Mouse (Mus musculus) stomach, embryonic 15.5 days (tissue): ENCODE measurements at regions not wholly inside any gene's neighbourhood (a gene's known extent, or its start where the extent isn't known, plus 50 kb on each side); places are given as distances from the start of the nearest gene placed in this dataset.

Experiments used
- ATAC-seq: fragments of 200-750 bp; cut with Nextera tagmentation; 2 replicates; pipeline ENCODE4 v1.8.0; 2017; ENCODE audit warnings: low read depth, moderate number of reproducible peaks, moderate TSS enrichment; ENCODE audit not compliant: insufficient read depth, low FRiP score
- H3K27ac ChIP-seq: fragments of 300-500 bp; sonication (generic); 2 replicates; pipeline ENCODE4 v1.5.1; 2015; ENCODE audit warnings: mild to moderate bottlenecking, inconsistent platforms
- H3K27me3 ChIP-seq: fragments of 300-500 bp; sonication (generic); replicated peaks from 2 replicates; pipeline ENCODE4 v1.6.1; 2015; ENCODE audit warnings: inconsistent platforms
- H3K36me3 ChIP-seq: fragments of 300-500 bp; sonication (generic); 2 replicates; pipeline ENCODE4 v1.6.1; 2015; ENCODE audit warnings: inconsistent platforms
- H3K4me1 ChIP-seq: fragments of 300-500 bp; sonication (generic); 2 replicates; pipeline ENCODE4 v1.6.1; 2015; ENCODE audit warnings: inconsistent platforms
- H3K4me2 ChIP-seq: fragments of 300-500 bp; sonication (generic); 2 replicates; pipeline ENCODE4 v1.6.1; 2015; ENCODE audit warnings: mild to moderate bottlenecking, inconsistent platforms
- H3K4me3 ChIP-seq: fragments of 300-500 bp; sonication (generic); replicated peaks from 2 replicates; pipeline ENCODE4 v1.5.1; 2015; ENCODE audit warnings: inconsistent platforms
- H3K9ac ChIP-seq: fragments of 300-500 bp; sonication (generic); 2 replicates; pipeline ENCODE4 v1.6.1; 2015; ENCODE audit warnings: inconsistent platforms
- H3K9me3 ChIP-seq: fragments of 300-500 bp; sonication (generic); 2 replicates; pipeline ENCODE4 v1.6.1; 2016; ENCODE audit warnings: inconsistent platforms
- WGBS: fragments of 180-500 bp; shearing (Covaris S2); methylation state at CpG from one replicate; pipeline ENCODE4 v1.1.7; 2015; 5-methylcytosine and 5-hydroxymethylcytosine counted together

GRCm38 (mm10) chr3:148202148-148202547 lies 788.2 kb downstream of the Adgrl2 start:
- no peak overlapping the region for H3K27ac ChIP-seq
- no peak overlapping the region for H3K9ac ChIP-seq
- no peaks in the 10 kb centered on the region for H3K27me3 ChIP-seq
- no peaks in the 10 kb centered on the region for H3K36me3 ChIP-seq
- no peak overlapping the region for H3K4me3 ChIP-seq
- WGBS: 78% methylated on average over 3 of the region's 3 CpGs
- ATAC-seq: no peak
- H3K4me2 ChIP-seq: no peak overlapping the region
- H3K9me3 ChIP-seq: no peaks in the 10 kb centered on the region
- H3K4me1 ChIP-seq: no peaks in the 10 kb centered on the region

- Histone ChIP-seq H3K9me3 (no peaks in the 10 kb centered on the region), H3K4me2 (no peak overlapping the region), H3K36me3 (no peaks in the 10 kb centered on the region), H3K4me3 (no peak overlapping the region), H3K27me3 (no peaks in the 10 kb centered on the region), H3K4me1 (no peaks in the 10 kb centered on the region), H3K27ac (no peak overlapping the region), H3K9ac (no peak overlapping the region)
- WGBS: 64% methylated on average over 2 of the region's 2 CpGs
- no peak for ATAC-seq
These were observed 803.7 kb downstream of the Adgrl2 start for GRCm38 (mm10) chr3:148186704-148187103.

- no peak overlapping the region for H3K4me3 ChIP-seq
- no peak overlapping the region for H3K9ac ChIP-seq
- no peaks in the 10 kb centered on the region for H3K27me3 ChIP-seq
- no peaks in the 10 kb centered on the region for H3K4me1 ChIP-seq
- no peak overlapping the region for H3K27ac ChIP-seq
- no peaks in the 10 kb centered on the region for H3K9me3 ChIP-seq
- H3K4me2 ChIP-seq: no peak overlapping the region
- ATAC-seq: no peak
- H3K36me3 ChIP-seq: no peaks in the 10 kb centered on the region
- WGBS: 78% methylated on average over 1 of the region's 1 CpGs
These were observed 822.8 kb downstream of the Adgrl2 start for GRCm38 (mm10) chr3:148167556-148167955.

DNA sequence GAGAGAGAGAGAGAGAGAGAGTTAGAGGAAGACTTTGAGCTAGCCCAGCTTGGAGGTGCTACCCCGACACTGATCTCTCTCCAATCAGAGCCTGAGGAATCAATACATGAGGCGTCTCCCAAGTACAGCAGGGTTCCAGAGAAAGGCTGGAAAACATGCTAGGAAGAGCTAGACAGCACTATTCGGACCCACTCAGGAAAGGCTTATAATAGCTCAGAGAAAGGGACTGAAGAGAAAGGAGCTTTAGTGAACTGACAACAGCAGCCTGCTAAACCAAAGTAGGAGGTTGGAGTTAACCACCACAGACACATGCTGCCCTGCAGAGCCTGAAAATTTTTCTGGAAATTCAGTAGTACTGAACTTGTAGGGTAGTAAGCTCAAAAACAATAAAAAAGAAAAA lies 831.3 kb downstream of the Adgrl2 start:
- no peak for ATAC-seq
- WGBS: 68% methylated on average over 3 of the region's 3 CpGs
- no peak overlapping the region for H3K4me2 ChIP-seq

DNA sequence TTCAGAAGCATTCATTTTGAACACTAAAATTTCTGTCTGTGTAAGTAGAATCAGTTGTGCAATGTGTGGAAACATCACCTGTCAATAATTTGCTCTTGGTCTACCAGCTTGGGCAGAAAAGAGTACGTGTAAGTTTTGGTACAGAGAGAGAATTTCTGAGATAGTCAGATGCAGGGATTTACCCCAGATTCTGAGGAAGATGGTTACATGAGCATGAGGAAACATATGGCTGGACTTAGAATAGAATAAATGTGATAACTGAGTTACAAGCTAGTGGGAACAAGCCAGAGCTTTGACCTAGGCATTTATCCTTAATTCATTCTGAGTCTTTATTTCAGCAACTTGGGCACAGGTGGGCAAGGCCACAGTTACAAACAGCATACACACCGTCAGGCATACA lies 831.8 kb downstream of the Adgrl2 start:
- Histone ChIP-seq H3K9me3 (no peaks in the 10 kb centered on the region), H3K27me3 (no peaks in the 10 kb centered on the region), H3K36me3 (no peaks in the 10 kb centered on the region), H3K9ac (no peak overlapping the region), H3K27ac (no peak overlapping the region), H3K4me3 (no peak overlapping the region), H3K4me1 (no peaks in the 10 kb centered on the region), H3K4me2 (no peak overlapping the region)
- WGBS: 81% methylated on average over 2 of the region's 2 CpGs
- ATAC-seq: no peak

More for the DNA sequence above, 831.3 kb downstream of the Adgrl2 start:
- no peaks in the 10 kb centered on the region for H3K4me1 ChIP-seq
- no peak overlapping the region for H3K4me3 ChIP-seq
- H3K27me3 ChIP-seq: no peaks in the 10 kb centered on the region
- no peak overlapping the region for H3K9ac ChIP-seq
- H3K9me3 ChIP-seq: no peaks in the 10 kb centered on the region
- H3K36me3 ChIP-seq: no peaks in the 10 kb centered on the region
- H3K27ac ChIP-seq: no peak overlapping the region

GRCm38 (mm10) chr3:148143776-148144175 lies 846.6 kb downstream of the Adgrl2 start:
- H3K27ac ChIP-seq: no peak overlapping the region
- H3K4me3 ChIP-seq: no peak overlapping the region
- no peaks in the 10 kb centered on the region for H3K27me3 ChIP-seq
- H3K9ac ChIP-seq: no peak overlapping the region
- H3K36me3 ChIP-seq: no peaks in the 10 kb centered on the region
- no peak for ATAC-seq
- 73% methylated on average over 2 of the region's 2 CpGs for WGBS
- no peak overlapping the region for H3K4me2 ChIP-seq
- no peaks in the 10 kb centered on the region for H3K9me3 ChIP-seq
- no peaks in the 10 kb centered on the region for H3K4me1 ChIP-seq

- Histone ChIP-seq H3K36me3 (no peaks in the 10 kb centered on the region), H3K4me1 (no peaks in the 10 kb centered on the region), H3K4me3 (no peak overlapping the region), H3K4me2 (no peak overlapping the region), H3K27me3 (no peaks in the 10 kb centered on the region), H3K9me3 (no peaks in the 10 kb centered on the region), H3K27ac (no peak overlapping the region), H3K9ac (no peak overlapping the region)
- no peak for ATAC-seq
- 76% methylated on average over 3 of the region's 3 CpGs for WGBS
These were observed 853.5 kb downstream of the Adgrl2 start for GRCm38 (mm10) chr3:148136791-148137251.

- Histone ChIP-seq H3K27ac (no peak overlapping the region), H3K4me3 (no peak overlapping the region), H3K4me2 (no peak overlapping the region), H3K9me3 (no peaks in the 10 kb centered on the region), H3K4me1 (no peaks in the 10 kb centered on the region), H3K27me3 (no peaks in the 10 kb centered on the region), H3K9ac (no peak overlapping the region), H3K36me3 (no peaks in the 10 kb centered on the region)
- ATAC-seq: no peak
- 91% methylated on average over 2 of the region's 2 CpGs for WGBS
These were observed 855.7 kb downstream of the Adgrl2 start for GRCm38 (mm10) chr3:148134646-148135045.

DNA sequence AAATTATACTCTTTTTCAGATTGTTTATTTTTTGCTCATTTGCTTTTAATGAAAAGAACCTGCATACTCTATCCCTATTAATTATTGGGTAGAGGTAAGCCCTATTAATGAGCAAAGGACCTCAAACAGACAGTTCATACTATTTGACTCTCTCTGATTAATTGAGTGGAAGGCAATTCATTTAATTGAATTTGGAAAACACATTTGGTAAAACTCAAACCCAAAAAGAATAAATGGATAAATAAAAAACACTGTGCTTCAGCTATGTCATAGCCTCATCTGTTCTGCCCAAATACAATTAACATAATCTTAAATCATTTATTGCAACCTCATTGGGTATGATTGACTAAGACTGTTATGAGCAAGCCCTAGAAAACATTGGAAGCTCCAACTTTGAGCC lies 874.8 kb downstream of the Adgrl2 start:
- Histone ChIP-seq H3K4me2 (no peak overlapping the region), H3K9ac (no peak overlapping the region), H3K36me3 (no peaks in the 10 kb centered on the region), H3K27me3 (no peaks in the 10 kb centered on the region), H3K27ac (no peak overlapping the region), H3K4me1 (no peaks in the 10 kb centered on the region), H3K4me3 (no peak overlapping the region), H3K9me3 (no peaks in the 10 kb centered on the region)
- ATAC-seq: no peak

GRCm38 (mm10) chr3:148112204-148112603 lies 878.2 kb downstream of the Adgrl2 start:
- ATAC-seq: no peak
- H3K4me3 ChIP-seq: no peak overlapping the region
- H3K4me2 ChIP-seq: no peak overlapping the region
- 87% methylated on average over 3 of the region's 3 CpGs for WGBS
- H3K4me1 ChIP-seq: no peaks in the 10 kb centered on the region
- no peaks in the 10 kb centered on the region for H3K36me3 ChIP-seq
- no peak overlapping the region for H3K27ac ChIP-seq
- H3K27me3 ChIP-seq: no peaks in the 10 kb centered on the region
- no peaks in the 10 kb centered on the region for H3K9me3 ChIP-seq
- no peak overlapping the region for H3K9ac ChIP-seq

GRCm38 (mm10) chr3:148107031-148107430 lies 883.3 kb downstream of the Adgrl2 start:
- Histone ChIP-seq H3K27me3 (no peaks in the 10 kb centered on the region), H3K4me1 (no peaks in the 10 kb centered on the region), H3K9ac (no peak overlapping the region), H3K36me3 (no peaks in the 10 kb centered on the region), H3K4me3 (no peak overlapping the region), H3K9me3 (no peaks in the 10 kb centered on the region), H3K4me2 (no peak overlapping the region), H3K27ac (no peak overlapping the region)
- 81% methylated on average over 1 of the region's 1 CpGs for WGBS
- ATAC-seq: no peak

GRCm38 (mm10) chr3:148093930-148094329 lies 896.4 kb downstream of the Adgrl2 start:
- Histone ChIP-seq H3K4me2 (no peak overlapping the region), H3K4me3 (no peak overlapping the region), H3K27ac (no peak overlapping the region), H3K9me3 (no peaks in the 10 kb centered on the region), H3K36me3 (no peaks in the 10 kb centered on the region), H3K27me3 (no peaks in the 10 kb centered on the region), H3K9ac (no peak overlapping the region), H3K4me1 (no peaks in the 10 kb centered on the region)
- 80% methylated on average over 4 of the region's 4 CpGs for WGBS
- ATAC-seq: no peak

- 50% methylated on average over 2 of the region's 2 CpGs for WGBS
- no peak for ATAC-seq
- H3K27ac ChIP-seq: no peak overlapping the region
- H3K4me2 ChIP-seq: no peak overlapping the region
- no peaks in the 10 kb centered on the region for H3K9me3 ChIP-seq
- H3K9ac ChIP-seq: no peak overlapping the region
- H3K36me3 ChIP-seq: no peaks in the 10 kb centered on the region
- H3K4me1 ChIP-seq: no peaks in the 10 kb centered on the region
- H3K27me3 ChIP-seq: no peaks in the 10 kb centered on the region
- no peak overlapping the region for H3K4me3 ChIP-seq
These were observed 914.5 kb downstream of the Adgrl2 start for GRCm38 (mm10) chr3:148075841-148076240.
